Mouse (Mus musculus): ENCODE data around the gene Tmem120a. TPM values are rescaled to one million over a fixed set of nuclear protein-coding genes. Genes with fewer than 3 reads are reported as not detected.

Tmem120a gene
- polyA plus RNA-seq, 1 experiment from 2014 or later, result 84.5 TPM

DNA sequence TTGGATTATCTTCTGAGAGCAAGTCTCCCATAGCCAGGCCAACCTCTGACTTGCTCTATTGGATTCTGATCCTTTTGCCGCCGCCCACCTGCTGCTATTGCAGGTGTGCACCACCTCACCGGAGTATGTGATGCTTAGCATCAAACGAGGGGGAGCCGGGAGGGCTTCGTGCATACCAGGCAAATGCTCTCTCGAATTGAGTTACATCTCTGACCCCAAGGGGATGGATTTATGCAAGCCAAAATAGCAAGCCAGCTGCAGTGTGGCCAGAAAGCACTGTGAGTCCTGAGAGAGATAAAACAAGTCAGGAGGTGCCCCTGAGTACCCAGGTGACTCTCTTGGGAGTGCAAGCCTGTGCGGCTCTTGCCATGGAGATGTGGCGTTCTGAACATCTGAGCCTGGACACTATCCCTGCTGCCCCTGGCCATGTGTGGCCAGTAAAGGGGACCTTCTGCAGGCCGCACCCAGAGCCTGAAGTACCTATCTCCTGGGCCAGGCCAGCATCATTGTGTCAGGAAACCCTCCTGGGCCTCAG lies 24.6 kb downstream of the Tmem120a start:
- Histone ChIP-seq H3K9ac (no peak overlapping the region), H3K4me2 (no peak overlapping the region), H3K36me3 (peaks cover 39% of the 10 kb centered on the region), H3K4me1 (replicated peaks) (peaks cover 24% of the 10 kb centered on the region), H3K27me3 (no peaks in the 10 kb centered on the region), H3K27ac (replicated peaks) (no peak overlapping the region), H3K4me3 (no peak overlapping the region), H3K9me3 (no peaks in the 10 kb centered on the region)
- WGBS, result 86% methylated on average over 10 of the region's 10 CpGs
- ATAC-seq (ENCODE audit: low read depth), result no peak

DNA sequence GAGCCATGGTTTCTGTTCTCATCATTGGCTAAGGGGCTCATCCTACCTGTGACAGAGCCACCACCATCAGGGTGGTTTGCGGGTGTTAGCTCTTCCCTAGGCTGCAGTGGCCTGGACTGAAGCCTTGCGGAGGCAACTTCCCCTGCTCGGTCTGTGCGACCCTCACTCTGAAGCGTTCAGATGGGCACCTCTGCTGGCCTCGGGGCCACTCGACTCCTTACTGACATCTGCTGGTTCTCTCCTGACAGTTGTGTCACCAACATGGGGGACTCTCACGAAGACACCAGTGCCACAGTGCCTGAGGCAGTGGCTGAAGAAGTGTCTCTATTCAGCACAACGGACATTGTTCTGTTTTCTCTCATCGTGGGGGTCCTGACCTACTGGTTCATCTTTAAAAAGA lies 28.6 kb downstream of the Tmem120a start:
- H3K27me3 ChIP-seq, result no peaks in the 10 kb centered on the region
- no peak overlapping the region for H3K9ac ChIP-seq
- ATAC-seq (ENCODE audit: low read depth), result no peak
- H3K4me3 ChIP-seq, result no peak overlapping the region
- WGBS, result 55% methylated on average over 10 of the region's 10 CpGs
- H3K36me3 ChIP-seq, result peaks cover 39% of the 10 kb centered on the region
- no peaks in the 10 kb centered on the region for H3K9me3 ChIP-seq
- H3K4me1 ChIP-seq (replicated peaks), result peaks cover 23% of the 10 kb centered on the region
- no peak overlapping the region for H3K27ac ChIP-seq (replicated peaks)
- H3K4me2 ChIP-seq, result no peak overlapping the region

DNA sequence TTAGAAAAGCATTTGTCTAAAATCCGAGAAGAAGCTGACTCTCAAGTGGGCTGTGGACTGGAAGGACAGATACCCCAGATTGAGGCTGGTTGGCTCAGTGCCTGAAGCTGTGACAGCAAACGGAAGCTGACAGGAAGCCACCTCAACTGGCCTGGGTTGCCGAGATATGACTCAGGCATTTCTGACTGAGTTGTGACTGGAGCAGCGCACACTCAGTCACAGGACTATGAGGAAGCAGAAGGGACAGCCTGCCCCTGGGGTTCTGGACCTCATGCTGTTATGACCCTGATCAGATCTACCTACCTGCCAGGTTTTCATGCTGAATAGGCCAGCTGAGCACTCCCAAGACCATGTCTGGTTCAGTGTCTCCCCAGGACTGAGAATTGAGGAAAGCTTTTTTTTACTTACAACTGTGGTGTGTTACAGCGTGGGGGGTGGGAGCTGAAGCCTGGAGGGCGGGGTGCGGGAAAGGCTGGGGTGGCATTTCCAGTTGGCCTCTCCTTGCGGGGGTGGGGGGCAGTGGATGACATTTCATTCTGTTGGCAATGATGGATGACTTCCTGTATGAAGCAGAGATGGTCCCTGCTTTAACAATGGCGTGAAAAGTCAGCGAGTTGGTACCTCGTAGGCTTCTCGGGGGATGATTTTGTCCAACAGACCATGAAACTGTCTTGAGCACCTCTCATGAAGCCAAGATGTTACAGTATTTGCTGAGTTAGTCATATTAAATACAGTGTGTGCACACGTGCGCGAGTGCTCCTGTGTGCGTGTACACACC lies 30.6 kb downstream of the Tmem120a start:
- Histone ChIP-seq H3K4me1 (replicated peaks) (peaks cover 23% of the 10 kb centered on the region), H3K4me2 (no peak overlapping the region), H3K4me3 (no peak overlapping the region), H3K36me3 (peaks cover 36% of the 10 kb centered on the region), H3K27me3 (no peaks in the 10 kb centered on the region), H3K27ac (replicated peaks) (no peak overlapping the region), H3K9ac (no peak overlapping the region), H3K9me3 (no peaks in the 10 kb centered on the region)
- ATAC-seq (ENCODE audit: low read depth), result no peak
- WGBS, result 65% methylated on average over 16 of the region's 16 CpGs

DNA sequence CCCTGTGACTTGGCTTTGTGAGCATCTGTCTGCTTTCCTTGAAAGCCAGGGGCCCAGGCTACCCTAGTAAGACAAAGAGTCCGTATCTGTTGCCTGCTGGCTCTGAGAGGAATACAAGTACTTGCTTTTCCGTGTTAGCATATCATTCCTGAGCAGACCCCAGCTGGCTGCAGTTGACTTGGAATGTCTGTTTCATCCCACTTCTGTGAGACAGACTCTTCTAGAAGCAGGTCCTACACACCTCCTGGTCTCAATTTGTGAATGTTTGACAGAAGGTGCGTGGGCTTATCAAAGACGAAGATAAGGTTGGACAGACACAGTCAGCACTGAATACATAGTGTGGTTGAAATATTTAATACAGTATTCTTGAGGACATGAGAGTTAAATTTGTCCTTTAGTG lies 31.4 kb downstream of the Tmem120a start:
- no peaks in the 10 kb centered on the region for H3K9me3 ChIP-seq
- H3K27ac ChIP-seq (replicated peaks), result no peak overlapping the region
- H3K4me3 ChIP-seq, result no peak overlapping the region
- no peak for ATAC-seq (ENCODE audit: low read depth)
- H3K4me2 ChIP-seq, result no peak overlapping the region
- no peak overlapping the region for H3K9ac ChIP-seq
- WGBS, result 71% methylated on average over 4 of the region's 4 CpGs
- H3K36me3 ChIP-seq, result peaks cover 36% of the 10 kb centered on the region
- H3K27me3 ChIP-seq, result no peaks in the 10 kb centered on the region
- peaks cover 23% of the 10 kb centered on the region for H3K4me1 ChIP-seq (replicated peaks)

DNA sequence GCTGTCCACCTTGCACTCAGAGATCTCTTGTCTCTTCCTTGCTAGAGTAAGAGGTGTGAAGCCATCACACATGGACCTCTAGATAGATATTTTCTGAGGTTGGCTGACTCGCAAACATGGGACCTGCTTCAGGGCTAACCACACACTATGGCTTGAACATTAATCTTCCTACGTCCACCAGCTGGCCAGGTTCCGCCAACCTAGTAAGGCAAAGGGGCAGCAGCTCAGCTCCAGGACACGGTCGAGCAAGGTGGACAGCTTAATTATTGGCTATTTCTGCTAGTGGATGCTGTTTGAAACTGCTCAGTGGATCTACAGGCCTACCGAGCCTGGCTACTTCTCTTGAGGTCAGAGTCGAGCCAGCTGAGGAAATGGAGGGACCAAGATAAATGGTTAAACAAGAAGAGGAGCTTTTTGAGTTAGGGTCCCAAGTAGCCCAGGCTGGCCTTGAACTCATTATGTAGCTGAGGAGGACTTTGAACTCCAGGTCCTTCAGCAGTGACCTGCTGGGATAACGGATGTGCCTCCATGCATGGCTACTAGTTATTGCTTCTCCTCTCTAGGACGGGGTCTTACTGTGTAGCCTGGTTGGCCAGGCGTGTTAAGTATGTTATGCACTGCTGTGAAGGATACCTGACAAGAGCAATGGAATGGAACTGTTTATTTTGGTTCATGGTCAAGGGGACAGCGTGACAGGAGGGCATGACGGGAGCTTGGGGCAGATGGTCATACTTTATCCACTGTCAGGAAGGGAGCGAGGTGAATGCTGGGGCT lies 32.5 kb downstream of the Tmem120a start:
- Histone ChIP-seq H3K4me3 (no peak overlapping the region), H3K9ac (no peak overlapping the region), H3K9me3 (no peaks in the 10 kb centered on the region), H3K4me2 (no peak overlapping the region), H3K27me3 (no peaks in the 10 kb centered on the region), H3K4me1 (replicated peaks) (peaks cover 23% of the 10 kb centered on the region), H3K27ac (replicated peaks) (no peak overlapping the region), H3K36me3 (peaks cover 36% of the 10 kb centered on the region)
- 87% methylated on average over 13 of the region's 13 CpGs for whole genome bisulfite sequencing
- no peak for ATAC-seq (ENCODE audit: low read depth)

DNA sequence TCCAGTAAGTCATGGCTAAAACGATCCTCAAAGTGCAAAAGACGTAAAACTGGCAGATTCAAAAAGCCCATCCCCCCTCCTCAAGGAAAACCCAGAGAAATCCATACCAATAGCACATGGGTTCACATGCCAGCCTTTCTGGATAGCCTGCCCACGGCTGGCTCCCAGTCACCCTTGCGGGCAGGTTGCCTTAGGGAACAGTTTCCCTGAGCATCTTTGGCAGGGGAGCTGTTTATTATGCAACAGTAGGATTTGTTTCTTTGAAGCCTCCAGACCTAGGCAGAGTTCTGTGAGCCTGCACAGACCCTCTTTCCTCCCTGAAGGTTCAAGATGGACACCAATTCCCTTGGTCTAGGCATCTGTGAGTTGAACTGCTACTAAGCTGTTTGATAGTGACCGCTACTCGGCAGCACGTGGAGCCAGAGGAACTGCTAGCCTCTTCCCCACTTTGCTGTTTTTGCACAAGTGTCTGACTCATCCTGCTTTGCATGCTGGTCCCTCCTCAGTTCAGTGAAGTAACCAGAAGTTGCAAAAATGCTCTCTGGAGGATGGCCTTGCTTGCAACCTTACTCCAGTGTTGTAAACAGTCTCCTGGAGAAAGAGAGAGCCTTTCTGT lies 33.5 kb downstream of the Tmem120a start:
- ATAC-seq (ENCODE audit: low read depth), result no peak
- WGBS, result 83% methylated on average over 7 of the region's 7 CpGs
- Histone ChIP-seq H3K27ac (replicated peaks) (no peak overlapping the region), H3K9me3 (no peaks in the 10 kb centered on the region), H3K4me2 (no peak overlapping the region), H3K27me3 (no peaks in the 10 kb centered on the region), H3K36me3 (peaks cover 35% of the 10 kb centered on the region), H3K9ac (no peak overlapping the region), H3K4me3 (no peak overlapping the region), H3K4me1 (replicated peaks) (peaks cover 23% of the 10 kb centered on the region)

DNA sequence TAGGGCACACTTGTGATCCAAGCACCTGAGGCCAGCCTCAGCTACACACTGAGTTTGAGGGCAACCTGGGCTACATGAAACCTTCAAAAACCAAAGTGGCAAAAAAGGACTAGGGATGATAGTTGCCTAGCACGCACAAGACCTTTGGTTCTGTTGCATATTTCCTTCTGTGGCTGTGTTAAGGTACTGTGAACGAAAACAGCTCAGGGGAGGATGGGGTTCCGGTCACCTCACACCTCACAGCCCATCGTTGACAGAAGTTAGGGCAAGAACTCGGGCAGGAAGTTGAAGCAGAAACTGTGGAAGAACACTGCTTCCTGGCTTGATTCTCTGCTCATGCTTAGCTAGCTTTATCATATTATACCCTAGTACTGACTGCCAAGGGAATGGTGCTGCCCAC lies 34.5 kb downstream of the Tmem120a start:
- no peak overlapping the region for H3K4me2 ChIP-seq
- H3K9ac ChIP-seq, result no peak overlapping the region
- H3K27ac ChIP-seq (replicated peaks), result no peak overlapping the region
- H3K4me1 ChIP-seq (replicated peaks), result peaks cover 23% of the 10 kb centered on the region
- no peaks in the 10 kb centered on the region for H3K9me3 ChIP-seq
- peaks cover 39% of the 10 kb centered on the region for H3K36me3 ChIP-seq
- no peak for ATAC-seq (ENCODE audit: low read depth)
- H3K27me3 ChIP-seq, result no peaks in the 10 kb centered on the region
- 96% methylated on average over 5 of the region's 5 CpGs for WGBS
- H3K4me3 ChIP-seq, result no peak overlapping the region

DNA sequence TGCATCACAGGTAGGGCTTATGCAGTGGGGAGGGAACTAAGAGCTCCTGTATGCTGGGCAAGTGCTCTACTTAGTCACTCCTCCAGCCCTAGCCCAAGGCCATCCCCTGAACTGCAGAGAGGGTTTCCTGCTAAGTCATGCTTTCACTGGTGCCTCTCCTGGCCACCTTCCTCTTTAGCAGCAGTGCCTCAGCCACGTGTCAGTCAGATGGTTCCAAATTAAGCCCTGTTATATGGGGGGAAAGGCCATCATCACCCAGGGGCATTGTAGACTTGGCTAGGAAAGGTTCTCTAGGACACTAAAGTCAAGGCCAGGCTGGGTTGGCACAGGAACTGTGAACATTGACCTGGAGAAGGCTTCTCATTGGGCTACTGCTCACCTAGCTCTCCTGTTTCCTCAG lies 36.4 kb downstream of the Tmem120a start:
- WGBS, result 55% methylated on average over 1 of the region's 1 CpGs
- Histone ChIP-seq H3K27ac (replicated peaks) (no peak overlapping the region), H3K4me2 (no peak overlapping the region), H3K36me3 (peaks cover 39% of the 10 kb centered on the region), H3K27me3 (no peaks in the 10 kb centered on the region), H3K4me1 (replicated peaks) (peaks cover 9% of the 10 kb centered on the region), H3K9ac (no peak overlapping the region), H3K4me3 (no peak overlapping the region), H3K9me3 (no peaks in the 10 kb centered on the region)
- no peak for ATAC-seq (ENCODE audit: low read depth)

DNA sequence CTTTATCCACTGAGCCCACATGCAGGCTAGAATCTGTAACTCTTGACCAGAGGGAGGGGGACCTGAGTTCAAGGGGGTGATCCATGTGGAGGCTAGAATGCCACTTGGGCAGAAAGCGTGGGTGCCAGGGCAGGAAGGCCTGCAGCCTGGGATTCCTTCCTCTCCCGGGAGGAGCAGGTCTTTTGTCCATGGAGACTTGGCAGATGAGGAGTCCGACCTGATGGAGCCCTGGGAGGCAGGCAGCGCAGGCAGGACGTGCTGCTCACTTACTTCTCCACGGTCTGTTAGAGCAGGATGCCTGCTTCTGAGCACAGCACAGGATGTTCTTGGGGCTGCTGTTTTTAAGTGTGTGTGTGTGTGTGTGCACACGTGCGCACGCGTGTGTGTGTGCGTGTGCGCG lies 37.2 kb downstream of the Tmem120a start:
- H3K4me2 ChIP-seq, result no peak overlapping the region
- no peak overlapping the region for H3K9ac ChIP-seq
- ATAC-seq (ENCODE audit: low read depth), result no peak
- H3K4me3 ChIP-seq, result no peak overlapping the region
- H3K4me1 ChIP-seq (replicated peaks), result peaks cover 1% of the 10 kb centered on the region; the same call in 1 of the 2 replicates
- 95% methylated on average over 13 of the region's 13 CpGs for WGBS
- H3K27me3 ChIP-seq, result no peaks in the 10 kb centered on the region
- H3K36me3 ChIP-seq, result peaks cover 45% of the 10 kb centered on the region
- H3K27ac ChIP-seq (replicated peaks), result no peak overlapping the region
- H3K9me3 ChIP-seq, result no peaks in the 10 kb centered on the region

DNA sequence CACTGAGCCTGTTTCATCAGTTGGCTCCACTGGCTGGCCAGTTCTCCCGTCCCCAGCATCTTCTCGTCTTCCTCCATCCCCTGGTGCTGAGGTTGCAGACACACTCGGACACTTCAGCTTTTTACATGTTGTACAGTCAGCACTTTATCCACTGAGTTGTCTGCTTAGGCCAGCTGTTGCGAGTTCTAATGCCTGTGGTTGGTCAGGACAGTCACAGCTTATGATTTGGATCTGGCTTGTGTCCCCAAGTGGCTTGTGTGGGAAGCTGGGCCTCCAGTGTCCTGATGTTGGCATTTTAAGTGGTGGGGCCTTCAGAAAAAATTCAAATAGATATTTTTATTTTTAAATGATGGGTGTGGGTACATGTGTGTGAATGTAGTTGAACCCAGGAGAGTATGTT lies 38.9 kb downstream of the Tmem120a start:
- peaks cover 58% of the 10 kb centered on the region for H3K36me3 ChIP-seq
- no peak overlapping the region for H3K9ac ChIP-seq
- H3K27me3 ChIP-seq, result no peaks in the 10 kb centered on the region
- H3K9me3 ChIP-seq, result no peaks in the 10 kb centered on the region
- H3K27ac ChIP-seq (replicated peaks), result no peak overlapping the region
- H3K4me1 ChIP-seq (replicated peaks), result no peaks in the 10 kb centered on the region
- no peak overlapping the region for H3K4me2 ChIP-seq
- H3K4me3 ChIP-seq, result no peak overlapping the region
- WGBS, result 93% methylated on average over 4 of the region's 4 CpGs
- ATAC-seq (ENCODE audit: low read depth), result no peak

DNA sequence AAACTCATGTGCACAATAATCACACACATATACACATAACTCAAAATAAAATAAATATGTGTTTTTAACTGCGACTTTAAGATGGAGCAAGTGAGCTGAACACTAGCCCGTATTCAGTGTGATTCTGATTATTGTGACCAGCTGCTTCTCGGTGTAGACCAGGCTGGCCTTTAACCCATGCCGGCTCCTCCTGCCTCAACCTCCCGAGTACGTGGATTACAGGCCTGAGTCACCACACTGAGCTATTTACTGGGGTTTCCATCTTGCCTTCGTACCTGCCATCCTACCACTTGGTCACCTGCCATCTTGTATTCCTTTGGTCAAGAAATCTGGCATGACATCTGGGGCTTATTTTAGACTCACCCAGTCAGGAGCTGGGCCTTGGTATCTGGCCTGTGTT lies 40.8 kb downstream of the Tmem120a start:
- Histone ChIP-seq H3K9me3 (no peaks in the 10 kb centered on the region), H3K4me3 (no peak overlapping the region), H3K27me3 (no peaks in the 10 kb centered on the region), H3K36me3 (peaks cover 62% of the 10 kb centered on the region), H3K9ac (no peak overlapping the region), H3K4me1 (replicated peaks) (no peaks in the 10 kb centered on the region), H3K27ac (replicated peaks) (no peak overlapping the region), H3K4me2 (no peak overlapping the region)
- no peak for ATAC-seq (ENCODE audit: low read depth)
- 95% methylated on average over 7 of the region's 7 CpGs for WGBS

DNA sequence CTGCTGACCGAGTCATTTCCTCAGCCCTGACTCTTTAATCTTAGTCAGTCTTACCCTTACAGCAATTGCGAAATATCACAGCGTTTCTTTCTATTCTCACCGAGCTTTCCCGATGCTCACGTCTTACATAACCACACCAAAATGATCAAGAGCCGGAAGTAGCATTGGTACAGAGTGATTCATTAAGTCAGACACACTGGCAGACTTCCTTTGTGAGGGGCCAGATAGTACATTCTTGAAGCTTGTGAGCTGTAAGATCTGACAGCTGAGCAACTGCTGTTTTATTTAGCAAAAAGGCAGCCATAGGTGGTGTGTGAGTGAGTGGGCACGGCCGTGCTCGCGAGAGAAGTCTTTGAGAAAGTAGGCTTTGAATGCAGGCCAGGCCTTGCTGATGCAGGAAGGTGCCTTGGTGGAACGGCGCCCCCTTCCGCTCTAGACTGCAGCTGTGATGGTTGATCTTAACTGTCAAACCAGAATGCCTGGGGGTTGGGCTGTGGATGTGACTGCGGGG lies 41.5 kb downstream of the Tmem120a start:
- Histone ChIP-seq H3K4me2 (no peak overlapping the region), H3K9ac (no peak overlapping the region), H3K27me3 (no peaks in the 10 kb centered on the region), H3K4me1 (replicated peaks) (no peaks in the 10 kb centered on the region), H3K4me3 (no peak overlapping the region), H3K9me3 (no peaks in the 10 kb centered on the region), H3K36me3 (peaks cover 55% of the 10 kb centered on the region), H3K27ac (replicated peaks) (no peak overlapping the region)
- 78% methylated on average over 15 of the region's 15 CpGs for WGBS
- ATAC-seq (ENCODE audit: low read depth), result no peak
